Mouse (Mus musculus): ENCODE measurements at regions not wholly inside any gene's neighbourhood (a gene's known extent, or its start where the extent isn't known, plus 50 kb on each side); places are given as distances from the start of the nearest gene placed in this dataset.
A peak's percentile ranks its signal among the peaks of the same experiment; 100 is the strongest.

DNA sequence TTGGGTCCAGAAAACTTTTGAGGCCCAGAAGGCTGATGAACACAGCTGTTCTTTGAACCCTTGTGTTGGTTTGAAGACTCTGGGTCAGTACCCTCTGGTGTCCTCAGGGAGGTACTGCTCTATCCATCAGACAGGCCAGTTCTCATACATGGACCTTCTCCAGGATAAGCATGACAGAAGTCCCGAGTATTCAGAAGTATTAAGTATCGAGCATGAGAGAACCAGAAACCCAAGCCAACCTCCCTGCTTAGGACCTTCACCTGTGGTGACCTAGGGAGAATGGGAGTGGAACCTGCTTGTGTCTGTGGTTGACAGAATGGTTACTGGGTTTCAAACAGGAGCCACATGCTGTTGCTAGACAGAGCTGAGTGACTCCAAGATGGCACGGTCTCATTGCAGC lies 167.5 kb upstream of the Id2 start:
- Histone ChIP-seq H3K27ac (ENCODE audit: low read depth, low read length) (no peak overlapping the region), H3K4me1 (ENCODE audit: control insufficient read depth, insufficient read depth, low read depth, low read length) (no peaks in the 10 kb centered on the region), H3K9ac (ENCODE audit: low read depth, low read length) (no peak overlapping the region), H3K36me3 (ENCODE audit: control insufficient read depth, insufficient read depth, low read length) (no peaks in the 10 kb centered on the region), H3K9me3 (ENCODE audit: control insufficient read depth, low read length) (no peaks in the 10 kb centered on the region), H3K4me3 (ENCODE audit: low read length) (no peak overlapping the region), H3K27me3 (replicated peaks; ENCODE audit: control insufficient read depth, insufficient read depth, low read length) (no peaks in the 10 kb centered on the region), H3K4me2 (ENCODE audit: low read length) (no peak overlapping the region)
- 85% methylated on average over 3 of the region's 3 CpGs for WGBS
- no peak for ATAC-seq

DNA sequence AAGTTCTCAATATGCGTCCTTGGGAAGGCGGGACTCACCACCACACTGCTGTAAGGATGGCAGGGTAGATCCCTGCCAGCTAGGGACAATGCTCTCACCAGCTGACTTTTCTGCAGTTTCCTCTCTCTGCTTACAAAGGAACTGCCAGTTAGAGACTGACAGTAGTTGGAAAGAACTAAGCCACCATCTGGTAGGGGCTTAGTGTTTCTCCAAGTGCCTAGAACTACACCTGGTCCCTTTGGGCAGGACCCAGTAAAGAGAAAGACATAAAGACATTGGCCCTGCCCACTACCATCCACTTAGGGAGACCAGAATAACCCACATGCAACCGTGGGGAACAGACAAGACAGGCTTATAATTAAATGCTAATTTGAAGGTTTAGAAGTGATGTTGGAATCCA lies 165.5 kb upstream of the Id2 start:
- 77% methylated on average over 3 of the region's 3 CpGs for WGBS
- H3K4me3 ChIP-seq (ENCODE audit: low read length) = no peak overlapping the region
- no peaks in the 10 kb centered on the region for H3K36me3 ChIP-seq (ENCODE audit: control insufficient read depth, insufficient read depth, low read length)
- H3K27me3 ChIP-seq (replicated peaks; ENCODE audit: control insufficient read depth, insufficient read depth, low read length) = no peaks in the 10 kb centered on the region
- no peak overlapping the region for H3K27ac ChIP-seq (ENCODE audit: low read depth, low read length)
- no peak overlapping the region for H3K4me2 ChIP-seq (ENCODE audit: low read length)
- no peaks in the 10 kb centered on the region for H3K4me1 ChIP-seq (ENCODE audit: control insufficient read depth, insufficient read depth, low read depth, low read length)
- no peak overlapping the region for H3K9ac ChIP-seq (ENCODE audit: low read depth, low read length)
- no peak for ATAC-seq
- H3K9me3 ChIP-seq (ENCODE audit: control insufficient read depth, low read length) = no peaks in the 10 kb centered on the region

DNA sequence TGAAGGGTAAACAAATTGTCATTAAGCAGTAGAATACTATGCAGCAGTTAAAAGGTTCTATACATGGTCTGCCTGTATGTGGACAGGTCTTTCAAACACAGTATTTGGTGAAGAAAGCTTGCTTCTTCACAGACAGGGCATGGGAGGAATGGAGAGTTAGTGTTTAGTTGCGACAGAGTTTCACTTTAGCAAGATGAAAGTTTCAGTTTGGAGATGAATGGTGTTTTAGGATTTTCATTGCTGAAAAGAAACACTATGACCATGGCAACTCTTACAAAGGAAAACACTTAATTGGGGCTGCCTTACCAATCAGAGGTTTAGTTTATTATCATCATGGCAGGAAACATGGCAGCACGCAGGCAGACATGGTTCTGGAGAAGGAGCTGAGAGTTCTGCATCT lies 162.2 kb upstream of the Id2 start:
- Histone ChIP-seq H3K4me1 (ENCODE audit: control insufficient read depth, insufficient read depth, low read depth, low read length) (no peaks in the 10 kb centered on the region), H3K4me2 (ENCODE audit: low read length) (no peak overlapping the region), H3K27ac (ENCODE audit: low read depth, low read length) (no peak overlapping the region), H3K36me3 (ENCODE audit: control insufficient read depth, insufficient read depth, low read length) (no peaks in the 10 kb centered on the region), H3K9me3 (ENCODE audit: control insufficient read depth, low read length) (no peaks in the 10 kb centered on the region), H3K27me3 (replicated peaks; ENCODE audit: control insufficient read depth, insufficient read depth, low read length) (no peaks in the 10 kb centered on the region), H3K9ac (ENCODE audit: low read depth, low read length) (no peak overlapping the region), H3K4me3 (ENCODE audit: low read length) (no peak overlapping the region)
- WGBS = 97% methylated on average over 2 of the region's 2 CpGs
- ATAC-seq = no peak

DNA sequence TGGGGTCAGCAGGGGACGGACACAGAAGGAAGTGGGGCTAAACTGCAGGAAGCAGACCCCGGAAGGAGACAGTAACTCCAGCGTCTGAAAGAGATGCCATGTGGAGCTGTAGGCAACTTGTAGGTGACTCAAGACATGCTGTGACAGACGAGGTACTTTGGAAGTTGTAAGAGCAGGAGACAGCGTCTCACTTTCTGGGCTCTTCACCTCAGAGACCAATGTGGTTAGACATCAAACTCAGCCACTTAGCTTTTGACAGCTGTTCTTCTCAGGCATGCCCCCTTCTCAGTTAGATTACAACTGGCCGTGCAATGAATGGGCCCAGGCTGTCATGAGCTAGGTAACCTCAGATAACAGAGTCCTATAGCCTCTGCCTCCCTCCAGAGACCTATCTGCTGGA lies 159.3 kb upstream of the Id2 start:
- WGBS = 84% methylated on average over 6 of the region's 6 CpGs
- H3K36me3 ChIP-seq (ENCODE audit: control insufficient read depth, insufficient read depth, low read length) = no peaks in the 10 kb centered on the region
- no peak for ATAC-seq
- H3K27ac ChIP-seq (ENCODE audit: low read depth, low read length) = no peak overlapping the region
- H3K4me1 ChIP-seq (ENCODE audit: control insufficient read depth, insufficient read depth, low read depth, low read length) = no peaks in the 10 kb centered on the region
- peaks cover 3% of the 10 kb centered on the region; the same call in 1 of the 2 replicates for H3K9me3 ChIP-seq (ENCODE audit: control insufficient read depth, low read length)
- H3K4me3 ChIP-seq (ENCODE audit: low read length) = no peak overlapping the region
- no peaks in the 10 kb centered on the region for H3K27me3 ChIP-seq (replicated peaks; ENCODE audit: control insufficient read depth, insufficient read depth, low read length)
- H3K4me2 ChIP-seq (ENCODE audit: low read length) = no peak overlapping the region
- no peak overlapping the region for H3K9ac ChIP-seq (ENCODE audit: low read depth, low read length)

DNA sequence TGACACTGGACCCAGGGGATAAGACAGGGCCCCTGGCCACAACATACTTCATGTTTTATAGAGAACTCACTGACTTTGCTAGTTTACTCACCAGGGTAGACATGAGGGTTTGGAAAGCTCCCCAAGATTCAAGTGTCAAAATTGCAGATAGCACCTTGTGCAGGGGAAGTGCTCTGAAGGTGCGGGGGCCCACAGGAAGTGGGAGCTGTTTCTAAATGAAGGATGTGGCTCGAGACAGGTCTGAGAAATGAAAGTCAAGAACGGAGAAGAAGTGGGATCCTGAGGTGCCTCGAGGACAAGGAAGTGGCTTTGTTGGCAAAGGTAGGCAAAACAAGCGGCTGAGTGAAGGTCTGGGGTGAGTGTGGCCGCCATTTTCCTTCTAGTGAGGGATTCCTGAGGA lies 157.8 kb upstream of the Id2 start:
- no peaks in the 10 kb centered on the region for H3K4me1 ChIP-seq (ENCODE audit: control insufficient read depth, insufficient read depth, low read depth, low read length)
- peaks cover 3% of the 10 kb centered on the region; the same call in 1 of the 2 replicates for H3K9me3 ChIP-seq (ENCODE audit: control insufficient read depth, low read length)
- H3K27me3 ChIP-seq (replicated peaks; ENCODE audit: control insufficient read depth, insufficient read depth, low read length) = no peaks in the 10 kb centered on the region; the same call in 1 of the 2 replicates
- no peak overlapping the region for H3K9ac ChIP-seq (ENCODE audit: low read depth, low read length)
- no peak for ATAC-seq
- 85% methylated on average over 6 of the region's 6 CpGs for WGBS
- H3K4me2 ChIP-seq (ENCODE audit: low read length) = no peak overlapping the region
- no peak overlapping the region for H3K27ac ChIP-seq (ENCODE audit: low read depth, low read length)
- no peaks in the 10 kb centered on the region for H3K36me3 ChIP-seq (ENCODE audit: control insufficient read depth, insufficient read depth, low read length)
- no peak overlapping the region for H3K4me3 ChIP-seq (ENCODE audit: low read length)

DNA sequence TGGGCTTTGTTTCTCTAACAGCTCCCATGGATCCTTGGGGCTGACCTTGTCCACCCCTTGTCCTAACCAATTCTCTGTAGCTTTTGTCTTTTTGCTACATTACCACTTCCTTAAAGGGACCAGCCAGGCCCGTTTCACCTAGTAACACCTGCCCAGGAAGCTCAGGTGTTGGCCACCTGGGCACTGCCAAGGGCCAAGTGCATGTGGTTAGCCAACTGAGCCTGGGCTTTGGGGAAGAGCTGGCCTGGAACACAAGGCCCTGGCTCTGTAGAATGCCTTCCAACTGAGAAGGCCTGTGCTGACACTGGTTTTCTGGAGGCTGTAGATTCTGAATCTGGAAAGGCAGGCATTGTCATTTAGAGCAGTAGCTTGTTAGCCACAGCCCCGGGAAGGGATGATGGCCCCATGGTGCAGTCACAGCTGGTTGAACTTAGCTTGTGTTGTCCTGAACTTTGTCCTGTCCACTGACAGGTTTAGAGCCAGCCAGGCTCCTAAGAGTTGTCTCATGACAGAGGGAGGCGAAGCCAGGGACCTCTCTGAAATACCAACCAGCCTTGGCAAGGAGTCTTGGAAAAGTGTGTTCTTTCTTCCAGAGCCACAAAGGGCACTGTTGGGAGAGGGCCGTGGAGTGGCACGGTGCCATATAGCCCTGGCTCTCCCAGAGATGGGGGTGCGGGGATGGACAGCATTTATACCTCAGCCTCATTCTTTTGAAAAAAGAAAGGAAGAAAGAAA lies 156.0 kb upstream of the Id2 start:
- Histone ChIP-seq H3K4me3 (ENCODE audit: low read length) (no peak overlapping the region), H3K36me3 (ENCODE audit: control insufficient read depth, insufficient read depth, low read length) (no peaks in the 10 kb centered on the region), H3K9me3 (ENCODE audit: control insufficient read depth, low read length) (peaks cover 3% of the 10 kb centered on the region; the same call in 1 of the 2 replicates), H3K27me3 (replicated peaks; ENCODE audit: control insufficient read depth, insufficient read depth, low read length) (no peaks in the 10 kb centered on the region; the same call in 1 of the 2 replicates), H3K27ac (ENCODE audit: low read depth, low read length) (no peak overlapping the region), H3K4me2 (ENCODE audit: low read length) (no peak overlapping the region), H3K9ac (ENCODE audit: low read depth, low read length) (no peak overlapping the region), H3K4me1 (ENCODE audit: control insufficient read depth, insufficient read depth, low read depth, low read length) (peaks cover 3% of the 10 kb centered on the region; the same call in 1 of the 2 replicates)
- WGBS = 88% methylated on average over 6 of the region's 6 CpGs
- ATAC-seq = peak; percentile 65; the same call in 1 of the 2 replicates

DNA sequence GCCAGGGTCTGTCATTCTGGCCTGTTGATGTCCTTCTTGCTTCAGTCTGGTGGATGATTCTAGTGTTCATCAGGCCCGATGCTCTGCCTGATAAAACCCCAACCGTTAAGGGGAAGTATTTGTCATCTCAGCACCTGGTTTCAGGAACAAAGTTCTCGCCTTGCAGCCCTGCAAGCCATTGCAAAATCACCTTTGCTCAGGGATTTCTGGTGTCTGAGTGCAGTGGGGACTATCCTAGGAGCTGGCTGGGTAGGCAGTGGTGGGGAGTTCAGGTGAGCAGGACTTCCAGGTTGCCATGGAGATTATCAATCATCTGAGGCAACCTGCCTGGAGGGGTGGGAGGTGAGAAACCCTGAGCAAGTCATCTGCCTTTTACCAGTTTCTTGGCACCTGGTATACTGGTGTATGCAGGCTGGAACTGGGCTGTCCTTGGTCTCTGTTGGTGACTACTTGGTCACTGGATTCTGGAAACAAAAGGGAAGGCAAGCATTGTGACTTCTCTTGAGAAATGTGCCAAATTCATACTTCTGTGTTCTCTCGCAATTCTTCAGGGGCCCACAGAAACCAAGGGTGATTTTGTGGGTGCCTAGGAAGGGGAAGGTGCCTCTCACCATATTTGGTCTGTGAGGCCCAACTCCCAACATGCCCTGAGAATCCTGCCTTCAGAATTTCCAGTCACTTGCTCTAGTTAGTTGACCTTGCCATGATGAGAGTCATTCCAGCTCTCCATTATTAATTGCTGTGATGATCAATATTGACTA lies 154.7 kb upstream of the Id2 start:
- 90% methylated on average over 4 of the region's 4 CpGs for WGBS
- no peaks in the 10 kb centered on the region for H3K36me3 ChIP-seq (ENCODE audit: control insufficient read depth, insufficient read depth, low read length)
- H3K9ac ChIP-seq (ENCODE audit: low read depth, low read length) = no peak overlapping the region
- H3K4me2 ChIP-seq (ENCODE audit: low read length) = no peak overlapping the region
- ATAC-seq = no peak
- H3K27ac ChIP-seq (ENCODE audit: low read depth, low read length) = no peak overlapping the region
- no peaks in the 10 kb centered on the region; the same call in 1 of the 2 replicates for H3K27me3 ChIP-seq (replicated peaks; ENCODE audit: control insufficient read depth, insufficient read depth, low read length)
- H3K4me1 ChIP-seq (ENCODE audit: control insufficient read depth, insufficient read depth, low read depth, low read length) = peaks cover 3% of the 10 kb centered on the region; the same call in 1 of the 2 replicates
- peaks cover 3% of the 10 kb centered on the region; the same call in 1 of the 2 replicates for H3K9me3 ChIP-seq (ENCODE audit: control insufficient read depth, low read length)
- no peak overlapping the region for H3K4me3 ChIP-seq (ENCODE audit: low read length)

DNA sequence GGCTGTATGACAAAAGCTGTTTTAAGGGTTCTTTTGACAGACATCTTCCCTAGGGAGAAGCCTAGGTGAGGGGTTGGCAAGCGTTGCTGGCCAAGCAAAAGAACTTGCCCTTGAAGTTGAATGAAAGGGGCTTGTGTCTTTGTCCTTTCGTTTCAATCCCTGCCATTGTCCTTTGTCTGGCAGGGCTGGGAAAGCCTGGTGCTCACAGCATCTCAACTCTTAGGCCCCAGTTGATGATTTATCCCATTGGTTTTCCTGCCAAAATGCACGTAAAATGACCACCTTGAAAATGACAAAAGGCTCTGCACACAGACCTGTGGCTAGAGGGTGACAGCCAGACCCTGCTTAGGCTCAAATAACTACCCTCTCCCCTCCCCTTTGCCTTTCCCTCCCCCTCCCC lies 153.9 kb upstream of the Id2 start:
- Histone ChIP-seq H3K4me3 (ENCODE audit: low read length) (no peak overlapping the region), H3K9me3 (ENCODE audit: control insufficient read depth, low read length) (peaks cover 3% of the 10 kb centered on the region; the same call in 1 of the 2 replicates), H3K27me3 (replicated peaks; ENCODE audit: control insufficient read depth, insufficient read depth, low read length) (no peaks in the 10 kb centered on the region; the same call in 1 of the 2 replicates), H3K27ac (ENCODE audit: low read depth, low read length) (no peak overlapping the region), H3K4me2 (ENCODE audit: low read length) (no peak overlapping the region), H3K36me3 (ENCODE audit: control insufficient read depth, insufficient read depth, low read length) (no peaks in the 10 kb centered on the region), H3K9ac (ENCODE audit: low read depth, low read length) (no peak overlapping the region), H3K4me1 (ENCODE audit: control insufficient read depth, insufficient read depth, low read depth, low read length) (peaks cover 3% of the 10 kb centered on the region; the same call in 1 of the 2 replicates)
- no peak for ATAC-seq
- WGBS = 24% methylated on average over 3 of the region's 3 CpGs

DNA sequence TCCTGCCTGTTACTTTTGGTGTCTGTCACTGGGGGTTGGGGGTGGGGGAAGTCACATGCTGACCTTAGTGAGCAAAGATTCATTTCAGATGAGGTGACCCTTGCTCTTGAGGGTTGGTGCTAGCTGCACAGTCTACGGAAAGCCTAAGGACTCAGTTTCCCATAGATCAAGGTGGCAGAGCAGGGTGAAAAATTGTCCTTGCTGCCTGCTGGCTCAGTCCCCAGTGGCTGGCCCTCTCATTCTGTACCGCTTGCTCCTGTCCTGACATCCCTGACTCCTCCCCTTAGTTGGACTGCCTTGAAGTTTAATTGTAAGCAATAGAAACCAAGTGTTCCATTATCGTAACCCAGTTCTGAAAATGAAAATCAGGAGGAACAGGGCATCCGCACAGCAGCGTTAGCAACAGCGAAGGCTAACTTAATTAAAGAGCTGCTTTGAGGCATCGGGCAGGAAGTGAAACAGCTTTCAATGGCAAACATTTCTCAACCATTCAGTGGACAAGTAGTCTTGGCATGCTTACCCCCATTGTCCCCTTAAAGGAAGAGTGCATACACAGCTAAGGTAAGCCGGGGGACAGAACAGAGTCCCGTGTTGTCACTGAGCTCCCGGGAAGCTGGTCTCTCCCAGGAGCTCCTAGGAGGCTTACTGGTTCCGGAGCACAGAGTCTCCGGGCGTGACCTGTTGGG lies 151.9 kb upstream of the Id2 start:
- no peaks in the 10 kb centered on the region; the same call in 1 of the 2 replicates for H3K27me3 ChIP-seq (replicated peaks; ENCODE audit: control insufficient read depth, insufficient read depth, low read length)
- 63% methylated on average over 13 of the region's 13 CpGs for WGBS
- no peaks in the 10 kb centered on the region for H3K36me3 ChIP-seq (ENCODE audit: control insufficient read depth, insufficient read depth, low read length)
- no peak for ATAC-seq
- no peak overlapping the region for H3K9ac ChIP-seq (ENCODE audit: low read depth, low read length)
- H3K4me3 ChIP-seq (ENCODE audit: low read length) = no peak overlapping the region
- H3K4me1 ChIP-seq (ENCODE audit: control insufficient read depth, insufficient read depth, low read depth, low read length) = peaks cover 3% of the 10 kb centered on the region; the same call in 1 of the 2 replicates
- H3K4me2 ChIP-seq (ENCODE audit: low read length) = no peak overlapping the region; the same call in 1 of the 2 replicates
- H3K9me3 ChIP-seq (ENCODE audit: control insufficient read depth, low read length) = peaks cover 3% of the 10 kb centered on the region; the same call in 1 of the 2 replicates
- no peak overlapping the region for H3K27ac ChIP-seq (ENCODE audit: low read depth, low read length)
